Mouse (Mus musculus) cerebellum, adult 9-10 months (tissue): ENCODE measurements around the gene Gm12790.
"Not testable (repeated sequence)": the region's sequence is repeated elsewhere in the genome, so short reads cannot be mapped to it uniquely, and the experiment has no call there.

Source experiments
- DNase-seq: peaks from one replicate; pipeline ENCODE4 v3.0.0; 2022

Gm12790 gene

DNA sequence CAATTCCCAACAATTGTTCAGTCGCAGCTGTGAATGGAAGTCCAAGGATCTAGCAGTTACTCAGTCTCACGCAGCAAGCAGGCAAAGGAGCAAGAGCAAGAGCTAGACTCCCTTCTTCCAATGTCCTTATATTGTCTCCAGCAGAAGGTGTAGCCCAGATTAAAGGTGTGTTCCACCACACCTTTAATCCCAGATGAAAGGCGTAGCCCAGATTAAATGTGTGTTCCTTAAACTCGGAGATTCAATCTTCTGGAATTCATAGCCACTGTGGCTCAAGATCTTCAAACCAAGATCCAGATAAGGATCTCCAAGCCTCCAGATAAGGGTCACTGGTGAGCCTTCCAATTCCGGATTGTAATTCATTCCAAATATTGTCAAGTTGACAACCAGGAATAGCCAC lies at the start of gene Gm12790:
Gm12790 (minus strand) TSS at position 101 of the 400 bp plus-strand sequence.
- DNase-seq = not testable (repeated sequence)

DNA sequence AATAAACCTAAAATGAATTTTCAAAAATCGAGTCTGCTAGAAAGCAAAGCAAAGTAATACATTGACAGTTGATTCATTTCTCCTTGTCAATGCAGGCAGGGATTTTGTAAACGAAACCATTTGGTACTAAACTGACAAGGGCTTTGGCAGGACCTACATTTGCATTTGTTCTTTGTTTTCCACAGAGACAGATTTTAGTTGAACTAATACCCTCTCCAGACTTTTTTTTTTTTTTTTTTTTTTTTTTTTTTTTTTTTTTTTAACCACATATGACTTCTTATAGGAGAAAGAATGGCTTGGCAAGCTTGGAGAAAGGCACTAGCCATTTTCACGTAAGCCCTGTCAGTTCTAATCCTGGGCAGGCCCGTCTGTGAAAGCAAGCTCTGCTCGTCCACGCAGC lies 45.8 kb upstream of the Gm12790 start:
- no peak for DNase-seq

DNA sequence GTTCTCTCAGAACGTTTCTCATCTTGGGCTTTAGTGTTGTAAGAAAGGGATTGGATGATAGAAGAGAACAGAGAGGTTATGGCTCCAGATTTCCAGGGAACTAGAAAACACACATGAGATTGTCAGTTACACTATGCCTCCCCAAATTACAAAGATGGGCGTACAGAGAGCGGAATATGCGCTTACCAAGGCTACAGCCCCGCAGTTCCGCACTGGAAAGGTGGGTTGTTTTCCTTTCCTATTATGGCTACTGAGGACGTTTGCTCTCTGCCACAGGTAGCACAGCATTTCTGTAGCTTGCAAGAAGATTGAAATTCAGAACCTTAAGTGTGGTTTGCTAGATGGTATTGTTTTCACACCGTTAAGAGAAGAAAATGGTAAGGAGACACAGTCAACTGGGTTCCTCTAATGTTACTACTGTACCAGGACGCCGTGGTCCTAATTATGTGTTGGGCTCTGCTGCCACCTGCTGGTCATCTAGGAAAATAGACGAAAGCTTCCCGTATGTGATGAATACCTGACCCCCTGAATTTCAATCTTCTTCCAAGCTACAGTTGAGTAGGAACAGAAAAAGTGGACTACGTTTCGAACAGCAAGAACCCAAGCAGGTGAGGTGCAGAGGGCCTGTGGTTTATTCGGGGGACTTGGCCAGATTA lies 17.5 kb upstream of the Gm12790 start:
- DNase-seq = peak; percentile 68

- no peak for DNase-seq
Measured at GRCm38 (mm10) chr4:101997426-101997825, 16.6 kb upstream of the Gm12790 start.

DNA sequence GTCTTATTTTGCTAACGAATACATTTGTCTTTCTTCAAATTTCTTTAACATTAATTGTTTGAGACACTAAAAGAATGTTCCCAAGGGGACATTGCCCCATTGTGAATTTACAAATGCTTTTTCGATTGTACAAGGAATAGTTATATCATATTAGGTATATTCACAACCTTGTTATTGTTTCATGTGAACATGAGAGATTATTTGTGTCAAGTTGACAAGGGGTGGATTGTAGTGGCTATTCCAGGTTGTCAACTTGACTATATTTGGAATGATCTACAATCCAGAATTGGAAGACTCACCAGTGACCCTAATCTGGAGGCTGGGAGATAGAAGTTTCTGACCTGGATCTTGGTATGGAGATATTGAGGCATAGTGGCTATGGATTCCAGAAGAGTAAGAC lies 5.5 kb upstream of the Gm12790 start, which contains the start of gene Gm12789:
Gm12789 (plus strand) TSS at position 301 of the 400 bp plus-strand sequence.
- not testable (repeated sequence) for DNase-seq

- DNase-seq = no peak
Measured at GRCm38 (mm10) chr4:101985678-101986077, 4.8 kb upstream of the Gm12790 start.

DNA sequence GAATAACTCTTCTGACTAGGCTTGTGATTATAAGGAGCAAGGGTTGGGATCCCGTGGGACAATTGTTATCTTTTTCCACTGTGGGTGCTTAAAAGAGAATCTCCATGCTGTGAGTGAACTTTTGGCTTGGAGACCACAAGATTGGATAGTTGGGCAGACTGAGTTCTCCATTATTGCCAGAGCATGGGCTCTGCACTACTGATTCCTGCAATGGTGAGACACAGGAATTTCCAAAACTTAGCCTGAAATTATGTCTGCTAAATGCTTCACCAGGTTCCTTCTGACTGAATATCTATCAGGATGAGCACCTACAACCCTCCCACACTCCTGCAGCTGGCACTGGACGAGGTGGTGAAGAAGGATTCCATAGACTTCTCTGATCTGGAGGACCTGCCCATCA lies 40.7 kb downstream of the Gm12790 start, which contains the start of gene Gm12794:
Gm12794 (plus strand) TSS at position 301 of the 400 bp plus-strand sequence.
- not testable (repeated sequence) for DNase-seq
